Mouse (Mus musculus) urinary bladder, adult 2 months (tissue): ENCODE data around the gene Tti1. TPM values are rescaled to one million over a fixed set of nuclear protein-coding genes. Genes with fewer than 3 reads are reported as not detected.

ENCODE experiments used
- DNase-seq: peaks from one replicate; pipeline ENCODE4 v3.0.0; 2022; ENCODE audit warnings: low spot score
- polyA plus RNA-seq: library from polyadenylated mRNA; depleted of rRNA; stranded (reverse); fragments of >200 nt; gene quantifications from 2 replicates; pipeline ENCODE4 v1.2.3, GENCODE M21; 2012

Tti1 gene
- polyA plus RNA-seq, 1 experiment, result 20.8 TPM

DNA sequence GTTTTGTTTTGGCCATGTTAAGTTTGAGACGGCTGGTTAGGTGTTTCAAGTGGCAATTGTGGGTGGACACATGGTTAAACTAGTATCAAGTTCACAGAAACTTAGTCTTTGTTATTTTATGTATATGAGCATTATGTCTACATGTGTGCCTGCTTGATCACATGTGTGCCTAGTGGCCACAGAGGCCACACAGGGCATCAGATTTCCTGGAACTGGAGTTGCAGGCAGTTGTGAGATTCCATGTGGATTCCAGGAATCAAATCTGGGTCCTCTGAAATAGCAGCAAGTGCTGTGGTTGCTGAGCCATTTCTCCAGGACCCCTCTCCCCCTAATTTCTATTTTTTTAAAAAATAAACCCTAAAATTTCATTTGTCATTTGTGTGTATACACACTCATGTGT, 11.4 kb upstream of the Tti1 start:
- DNase-seq, result no peak

DNA sequence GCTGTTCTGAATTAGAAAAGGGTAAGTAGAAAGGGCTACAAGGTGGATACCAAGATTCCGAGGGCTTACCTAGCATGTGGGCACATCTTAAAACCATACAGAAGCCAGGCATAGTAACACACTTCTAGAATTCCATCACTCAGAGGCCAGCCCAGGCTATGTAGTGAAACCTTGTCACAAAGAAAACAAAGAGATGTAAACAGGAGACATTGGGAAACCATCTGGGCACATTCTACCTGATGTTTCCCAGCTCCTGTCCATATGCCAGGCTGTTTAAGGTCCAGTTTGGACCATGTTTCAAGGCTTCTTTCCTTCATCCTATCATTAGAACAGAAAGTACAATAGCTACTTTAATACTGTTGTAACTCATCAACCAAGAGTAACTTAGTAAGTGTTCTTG, 9.3 kb upstream of the Tti1 start:
- DNase-seq, result no peak

DNA sequence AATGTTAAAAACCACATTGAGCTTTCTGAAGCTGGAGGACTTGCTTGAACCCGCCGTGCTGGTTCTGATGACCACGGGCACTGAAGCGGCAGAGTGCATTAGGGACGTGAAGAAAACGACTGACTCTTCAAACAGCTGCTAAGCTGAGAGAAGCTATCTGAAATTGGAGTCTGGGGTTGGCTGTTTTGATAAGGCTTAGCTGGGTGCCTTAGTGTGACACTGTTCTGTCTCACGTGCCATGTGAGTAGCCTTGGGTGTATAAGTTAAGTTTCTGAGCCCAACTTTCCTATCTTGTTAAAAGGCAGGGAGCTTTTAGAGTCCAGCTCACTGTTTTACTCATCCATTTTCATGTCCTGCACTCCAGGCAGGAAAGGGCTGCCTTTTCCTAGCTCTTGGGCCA, 8.7 kb upstream of the Tti1 start:
- no peak for DNase-seq

GRCm38 (mm10) chr2:158036408-158036807, 8.2 kb upstream of the Tti1 start:
- DNase-seq, result no peak

- no peak for DNase-seq
Observed at GRCm38 (mm10) chr2:158035813-158036212, 7.6 kb upstream of the Tti1 start.

- no peak for DNase-seq
Observed at GRCm38 (mm10) chr2:158030007-158030406, 1.8 kb upstream of the Tti1 start.

DNA sequence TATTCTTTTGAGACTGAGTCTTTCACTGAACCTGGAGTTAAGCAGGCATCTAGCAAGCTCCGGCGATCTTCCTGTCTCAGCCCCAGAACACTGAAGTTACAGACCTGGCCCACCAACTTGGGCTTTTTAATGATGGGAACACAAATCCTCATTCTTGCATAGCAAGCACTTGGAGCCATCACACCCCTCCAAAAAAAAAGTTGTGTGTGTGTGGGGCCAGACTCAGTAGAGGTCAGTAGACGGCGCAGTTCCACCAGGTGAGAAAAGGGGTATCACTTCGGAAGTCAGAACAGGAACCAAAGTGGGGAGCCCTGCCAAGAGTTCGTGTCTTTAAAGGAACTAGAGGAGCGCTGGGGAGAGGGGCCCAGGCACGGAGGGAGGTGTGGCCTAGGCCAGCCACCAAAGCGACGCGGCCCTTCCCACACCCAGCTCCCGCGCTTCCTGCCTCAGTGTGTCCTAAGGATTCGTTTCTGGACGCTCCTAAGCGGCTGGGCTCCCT, 329 bp downstream of the Tti1 start:
- DNase-seq, result no peak

DNA sequence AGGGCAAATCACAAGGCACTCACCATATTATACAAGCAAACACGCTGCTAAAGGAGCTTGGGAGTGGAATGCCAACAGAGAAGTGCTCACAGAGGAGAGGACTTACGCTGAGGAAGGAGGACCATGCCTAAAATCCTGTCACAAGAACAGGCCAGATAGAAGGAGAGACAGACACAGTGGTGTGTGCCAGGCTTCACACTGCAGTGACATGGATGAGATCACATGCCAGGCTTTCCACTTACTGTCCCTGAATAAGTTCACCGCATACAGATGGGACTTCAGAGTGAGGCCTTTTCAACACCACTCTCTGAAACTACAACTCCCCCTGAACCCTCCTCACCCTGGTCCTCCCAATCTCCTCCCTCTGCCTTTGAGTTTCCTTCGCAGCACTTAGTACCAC, 10.9 kb downstream of the Tti1 start:
- DNase-seq, result no peak

- DNase-seq, result no peak
Observed at GRCm38 (mm10) chr2:158012608-158013007, 15.6 kb downstream of the Tti1 start.

DNA sequence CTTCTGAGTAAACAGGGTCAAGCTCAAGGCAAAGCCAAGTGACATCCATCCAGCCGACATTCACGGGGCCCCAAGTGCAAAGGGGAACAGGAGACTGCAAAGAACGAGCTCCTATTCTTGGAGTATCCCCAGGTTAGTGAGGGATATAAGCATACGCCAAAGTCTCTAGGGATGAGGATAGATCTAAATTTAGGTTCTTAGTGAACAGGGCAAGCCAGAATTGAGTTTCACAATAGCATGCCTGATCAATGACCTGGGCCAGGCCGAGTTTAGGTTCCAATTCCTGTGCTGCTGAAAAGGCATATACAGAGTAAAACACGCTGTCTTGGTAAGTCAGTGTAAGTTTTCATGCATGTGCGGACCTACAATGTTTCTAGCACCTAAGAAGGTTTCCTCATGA, 18.9 kb downstream of the Tti1 start:
- no peak for DNase-seq

GRCm38 (mm10) chr2:158005641-158006040, 22.6 kb downstream of the Tti1 start:
- DNase-seq, result no peak

DNA sequence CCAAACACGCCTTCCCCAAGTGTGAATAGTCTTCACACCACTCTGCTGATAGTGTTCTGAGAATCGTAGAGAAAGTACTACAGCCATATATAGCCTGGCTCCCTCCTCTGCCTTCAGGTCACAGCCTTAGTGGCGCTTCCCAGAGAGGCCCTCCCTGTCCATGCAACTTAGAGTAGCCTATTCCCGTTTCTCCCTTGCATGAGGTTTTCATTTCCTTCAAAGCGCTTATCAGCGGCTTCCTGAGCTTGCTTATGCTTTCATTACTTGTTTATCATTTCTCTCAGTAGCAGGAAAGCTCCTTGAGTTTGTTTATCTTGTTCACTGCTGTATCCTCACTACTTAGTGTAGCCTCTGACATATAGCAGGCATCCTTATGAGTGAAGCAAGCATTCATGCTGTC, 23.6 kb downstream of the Tti1 start:
- DNase-seq, result no peak

DNA sequence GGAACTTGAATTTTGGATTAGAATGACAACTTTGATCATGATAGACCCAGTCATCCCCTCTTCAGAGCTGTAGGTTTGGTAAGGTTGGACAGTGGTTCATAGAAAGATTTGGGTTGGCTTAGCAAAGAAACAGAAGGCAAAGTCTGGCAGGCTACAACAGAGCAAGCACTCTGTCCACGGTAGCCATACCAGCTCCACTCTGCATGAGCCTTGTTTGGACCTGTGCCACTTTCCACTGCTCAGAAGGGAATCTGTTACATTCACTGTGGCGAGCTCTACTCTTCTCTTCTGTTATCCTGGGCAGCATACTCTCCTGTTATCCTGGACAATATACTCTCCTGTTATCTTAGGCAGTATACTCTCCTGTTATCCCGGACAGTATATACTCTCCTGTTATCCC, 29.4 kb downstream of the Tti1 start:
- DNase-seq, result no peak

- no peak for DNase-seq
Observed at GRCm38 (mm10) chr2:157992501-157992900, 35.7 kb downstream of the Tti1 start.

- no peak for DNase-seq
Observed at GRCm38 (mm10) chr2:157991026-157991425, 37.2 kb downstream of the Tti1 start.

DNA sequence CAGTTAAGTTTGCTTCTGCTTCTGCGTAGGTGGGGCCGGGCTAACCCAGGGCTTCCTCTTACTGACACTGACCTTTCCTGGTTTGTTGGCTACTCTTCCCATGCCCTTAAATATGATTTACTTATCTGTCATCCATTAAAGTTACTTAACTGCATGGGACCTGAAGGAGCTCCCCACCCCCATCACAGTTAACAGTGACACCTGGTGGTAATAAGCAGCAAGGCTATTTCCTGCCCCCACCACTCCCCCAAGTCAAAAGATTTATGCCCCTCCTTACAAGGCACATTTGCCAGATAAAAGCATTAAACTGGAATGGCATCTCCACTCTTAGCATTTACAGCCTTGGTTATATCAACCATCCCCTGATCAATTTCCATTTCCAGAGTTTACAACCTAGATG, 38.3 kb downstream of the Tti1 start:
- no peak for DNase-seq

DNA sequence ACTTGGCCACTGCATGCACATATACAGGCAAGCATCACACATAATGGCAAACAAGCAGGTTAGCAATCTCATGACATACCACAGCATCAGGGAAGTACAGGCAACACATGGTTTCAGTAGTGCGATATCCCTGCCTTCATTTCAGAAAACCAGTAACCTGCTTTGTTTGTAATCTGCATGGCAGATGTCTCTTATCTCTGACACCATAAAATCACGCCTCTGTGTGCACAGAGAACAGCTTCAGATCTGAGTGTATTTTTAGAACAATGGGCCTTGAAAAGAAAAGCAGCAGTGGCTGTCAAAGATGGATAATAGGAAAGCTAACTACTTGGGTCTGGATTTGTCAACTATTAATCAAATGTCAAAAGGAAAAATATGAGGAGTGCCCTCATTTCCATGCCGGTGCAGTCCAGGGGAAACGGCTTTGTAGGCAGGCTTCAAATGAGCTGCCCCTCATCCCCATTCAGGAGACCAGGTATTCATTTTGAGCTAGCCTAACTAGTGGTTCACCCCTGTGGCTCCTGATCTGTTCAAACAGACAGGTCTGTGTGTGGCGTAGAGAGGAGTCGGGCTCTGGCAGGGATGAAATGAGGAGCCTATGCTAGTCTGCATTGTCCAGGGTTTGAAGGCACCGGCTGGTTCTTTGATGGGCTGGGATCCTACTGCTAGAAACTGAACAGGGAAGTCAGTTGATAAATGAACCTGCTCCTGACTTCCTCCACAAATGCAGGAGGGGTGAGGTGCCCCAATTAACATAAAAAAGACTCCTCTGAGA, 39.6 kb downstream of the Tti1 start:
- DNase-seq, result no peak

GRCm38 (mm10) chr2:157986235-157986634, 42.0 kb downstream of the Tti1 start:
- DNase-seq, result no peak

DNA sequence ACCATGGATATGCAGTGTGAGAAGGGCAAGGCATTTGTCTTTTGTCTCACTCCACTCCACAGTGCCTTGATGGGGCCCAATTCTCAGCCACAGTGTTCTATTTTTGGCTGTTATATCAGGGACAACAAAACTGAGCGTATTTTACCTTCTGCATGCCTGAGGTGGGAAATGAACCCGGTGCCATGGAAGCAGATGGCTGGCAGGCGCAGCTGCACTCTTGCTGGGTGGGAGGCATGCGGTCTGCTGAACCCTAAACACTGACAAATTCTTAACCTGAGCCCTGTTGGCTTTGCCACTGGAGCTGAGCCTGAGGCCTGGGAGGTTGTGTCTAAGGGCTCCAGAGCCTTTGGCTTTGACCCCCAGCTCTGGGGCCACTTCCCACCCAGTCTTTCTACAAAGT, 42.6 kb downstream of the Tti1 start:
- DNase-seq, result no peak

DNA sequence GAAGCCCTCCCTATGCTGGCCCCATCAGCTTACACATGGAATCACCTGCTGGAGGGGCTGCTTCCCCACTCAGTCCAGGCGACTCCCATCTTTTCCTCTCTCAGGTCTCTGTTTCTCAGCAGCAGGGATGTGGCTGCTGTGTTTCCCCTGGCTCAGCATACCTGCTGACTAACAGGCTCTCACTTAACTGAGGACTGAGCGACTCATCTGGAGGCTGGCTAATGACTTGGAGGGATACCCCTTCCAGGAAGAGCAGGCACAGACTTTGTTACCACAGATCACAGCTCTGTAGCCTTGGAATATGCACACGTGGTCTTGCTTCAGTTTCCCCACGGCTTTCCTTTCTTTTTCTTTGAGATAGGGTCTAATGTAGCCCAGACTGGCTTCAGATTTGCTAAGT, 45.0 kb downstream of the Tti1 start:
- no peak for DNase-seq

GRCm38 (mm10) chr2:157982727-157983126, 45.5 kb downstream of the Tti1 start:
- DNase-seq, result no peak

GRCm38 (mm10) chr2:157979241-157979640, 49.0 kb downstream of the Tti1 start:
- DNase-seq, result no peak

DNA sequence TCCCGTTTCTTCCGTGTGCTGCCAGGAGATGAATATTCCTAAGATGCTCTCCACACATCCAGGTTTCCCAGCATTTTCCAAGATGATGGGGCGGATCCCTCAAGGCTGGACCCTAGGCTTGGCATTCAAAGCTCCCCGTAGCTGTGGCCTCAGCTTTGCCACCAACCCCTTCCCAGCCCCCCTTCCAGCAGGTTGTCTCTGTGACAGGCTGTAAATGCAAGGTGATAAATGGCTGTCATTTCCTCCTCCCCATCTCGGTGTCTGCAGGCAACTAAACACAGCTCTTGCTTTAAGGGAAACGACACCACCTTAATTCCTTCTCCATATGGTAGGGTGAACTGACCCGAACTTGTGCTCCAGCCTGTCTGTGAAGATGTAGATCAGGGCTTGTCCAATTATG, 52.6 kb downstream of the Tti1 start:
- no peak for DNase-seq
